Mouse (Mus musculus) stomach, postnatal 0 days (tissue): Measurements from ENCODE around the gene Plxdc2. TPM values are rescaled to one million over a fixed set of nuclear protein-coding genes. Genes with fewer than 3 reads are reported as not detected.

Source experiments
- ATAC-seq: fragments of 200-750 bp; cut with Nextera tagmentation; 2 replicates; pipeline ENCODE4 v1.8.0; 2017; ENCODE audit not compliant: low FRiP score, low TSS enrichment
- DNase-seq: peaks from one replicate; pipeline ENCODE4 v3.0.0-alpha.2; 2016; ENCODE audit warnings: low spot score
- H3K27ac ChIP-seq: fragments of 300-500 bp; sonication (generic); replicated peaks from 2 replicates; pipeline ENCODE4 v1.5.1; 2014; ENCODE audit warnings: mild to moderate bottlenecking, control low read depth
- H3K27me3 ChIP-seq: fragments of 300-500 bp; sonication (generic); 2 replicates; pipeline ENCODE4 v1.6.1; 2014; ENCODE audit warnings: low read length; ENCODE audit not compliant: control insufficient read depth, insufficient read depth
- H3K36me3 ChIP-seq: fragments of 300-500 bp; sonication (generic); 2 replicates; pipeline ENCODE4 v1.6.1; 2014; ENCODE audit warnings: low read length, mixed read lengths; ENCODE audit not compliant: control insufficient read depth, insufficient read depth
- H3K4me1 ChIP-seq: fragments of 300-500 bp; sonication (generic); replicated peaks from 2 replicates; pipeline ENCODE4 v1.6.1; 2014; ENCODE audit warnings: antibody characterized with exemption; ENCODE audit not compliant: control insufficient read depth, insufficient read depth
- H3K4me2 ChIP-seq: fragments of 300-500 bp; sonication (generic); replicated peaks from 2 replicates; pipeline ENCODE4 v1.6.1; 2014; ENCODE audit warnings: low read depth, mild to moderate bottlenecking, control low read depth, moderate library complexity
- H3K4me3 ChIP-seq: fragments of 300-500 bp; sonication (generic); 2 replicates; pipeline ENCODE4 v1.5.1; 2014; ENCODE audit warnings: low read depth, low read length, control low read depth
- H3K9ac ChIP-seq: fragments of 300-500 bp; sonication (generic); 2 replicates; pipeline ENCODE4 v1.6.1; 2014; ENCODE audit warnings: mild to moderate bottlenecking, low read length, control low read depth, mixed read lengths
- H3K9me3 ChIP-seq: fragments of 300-500 bp; sonication (generic); 2 replicates; pipeline ENCODE4 v1.6.1; 2016; ENCODE audit warnings: low read length; ENCODE audit not compliant: control insufficient read depth
- CTCF ChIP-seq: IDR thresholded peaks from 2 replicates; pipeline ENCODE4 v1.5.1; 2016; ENCODE audit warnings: antibody characterized with exemption, low read depth, mild to moderate bottlenecking, moderate library complexity
- EP300 ChIP-seq: optimal IDR thresholded peaks from 2 replicates; pipeline ENCODE3; 2016; ENCODE audit warnings: antibody characterized with exemption
- WGBS: fragments of 180-500 bp; shearing (Covaris S2); extraction: QIAGEN DNeasy Blood & Tissue Kit; methylation state at CpG from one replicate; pipeline ENCODE4 v1.1.7; 2014; 5-methylcytosine and 5-hydroxymethylcytosine counted together
- polyA plus RNA-seq: library from polyadenylated mRNA; unstranded; fragments of >200 nt; fragmentation: Nextera tagmentation; extraction: Ambion mirVana; gene quantifications from 2 replicates; pipeline ENCODE4 v1.2.1, GENCODE M21; 2015

Gene Plxdc2
- polyA plus RNA-seq, 1 experiment from 2014 or later: 34.3 TPM

DNA sequence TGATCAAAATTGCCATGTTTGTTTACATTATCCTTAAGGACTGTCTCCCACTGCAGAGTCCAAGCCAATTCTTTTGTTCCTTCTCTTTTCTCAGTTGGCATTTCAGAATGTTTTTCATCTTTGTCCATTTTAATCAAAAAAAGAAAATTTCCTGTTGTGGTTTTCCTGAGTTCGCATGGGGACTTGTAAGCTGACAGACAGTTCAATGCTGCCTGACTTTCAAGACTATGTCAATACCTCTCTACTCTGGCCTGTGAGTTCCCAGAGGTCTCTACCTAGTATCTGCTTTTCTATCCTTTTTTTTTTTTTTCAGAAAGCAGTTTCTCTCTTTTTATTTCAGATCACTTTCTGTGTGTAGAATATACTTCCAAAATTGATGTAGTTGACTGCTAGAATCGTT lies 295.6 kb downstream of the Plxdc2 start:
- no peaks in the 10 kb centered on the region for H3K36me3 ChIP-seq
- H3K4me1 ChIP-seq: no peaks in the 10 kb centered on the region
- no peak overlapping the region for H3K4me3 ChIP-seq
- no peak for DNase-seq
- no peaks in the 10 kb centered on the region for H3K9me3 ChIP-seq
- no peaks in the 10 kb centered on the region for H3K27me3 ChIP-seq
- no peak for ATAC-seq
- WGBS: 85% methylated on average over 2 of the region's 2 CpGs
- TF ChIP-seq CTCF (no peak), EP300 (no peak)
- H3K9ac ChIP-seq: no peak overlapping the region
- H3K27ac ChIP-seq: no peak overlapping the region
- no peak overlapping the region for H3K4me2 ChIP-seq

- no peaks in the 10 kb centered on the region for H3K9me3 ChIP-seq
- H3K4me1 ChIP-seq: no peaks in the 10 kb centered on the region
- no peak overlapping the region for H3K4me3 ChIP-seq
- 35% methylated on average over 1 of the region's 1 CpGs for WGBS
- H3K4me2 ChIP-seq: no peak overlapping the region
- ATAC-seq (no peak), DNase-seq (no peak)
- no peaks in the 10 kb centered on the region for H3K36me3 ChIP-seq
- no peak overlapping the region for H3K27ac ChIP-seq
- H3K27me3 ChIP-seq: no peaks in the 10 kb centered on the region
- TF ChIP-seq EP300 (no peak), CTCF (no peak)
- H3K9ac ChIP-seq: no peak overlapping the region
These were observed 308.4 kb downstream of the Plxdc2 start for GRCm38 (mm10) chr2:16664516-16664915.

- no peak overlapping the region for H3K27ac ChIP-seq
- H3K4me2 ChIP-seq: no peak overlapping the region
- ATAC-seq: no peak
- no peak overlapping the region for H3K4me3 ChIP-seq
- no peaks in the 10 kb centered on the region for H3K4me1 ChIP-seq
- H3K36me3 ChIP-seq: no peaks in the 10 kb centered on the region
- TF ChIP-seq CTCF (no peak), EP300 (no peak)
- no peak for DNase-seq
- H3K27me3 ChIP-seq: no peaks in the 10 kb centered on the region
- 90% methylated on average over 1 of the region's 1 CpGs for WGBS
- no peaks in the 10 kb centered on the region for H3K9me3 ChIP-seq
- no peak overlapping the region for H3K9ac ChIP-seq
These were observed 312.3 kb downstream of the Plxdc2 start for GRCm38 (mm10) chr2:16668391-16668790.

GRCm38 (mm10) chr2:16682905-16683304 lies 326.8 kb downstream of the Plxdc2 start:
- H3K4me2 ChIP-seq: no peak overlapping the region
- TF ChIP-seq CTCF: no peak
- TF ChIP-seq EP300: no peak
- no peaks in the 10 kb centered on the region for H3K9me3 ChIP-seq
- H3K27me3 ChIP-seq: no peaks in the 10 kb centered on the region
- ATAC-seq (no peak), DNase-seq (no peak)
- H3K4me1 ChIP-seq: no peaks in the 10 kb centered on the region
- no peak overlapping the region for H3K9ac ChIP-seq
- H3K36me3 ChIP-seq: no peaks in the 10 kb centered on the region
- H3K27ac ChIP-seq: no peak overlapping the region
- 95% methylated on average over 3 of the region's 3 CpGs for WGBS
- H3K4me3 ChIP-seq: no peak overlapping the region

- TF ChIP-seq EP300 (no peak), CTCF (no peak)
- H3K4me1 ChIP-seq: no peaks in the 10 kb centered on the region
- no peaks in the 10 kb centered on the region for H3K36me3 ChIP-seq
- no peak overlapping the region for H3K27ac ChIP-seq
- H3K27me3 ChIP-seq: no peaks in the 10 kb centered on the region
- DNase-seq: no peak
- no peak overlapping the region for H3K4me3 ChIP-seq
- ATAC-seq: no peak
- no peaks in the 10 kb centered on the region for H3K9me3 ChIP-seq
- 77% methylated on average over 3 of the region's 3 CpGs for WGBS
- H3K4me2 ChIP-seq: no peak overlapping the region
- no peak overlapping the region for H3K9ac ChIP-seq
These were observed 327.6 kb downstream of the Plxdc2 start for GRCm38 (mm10) chr2:16683739-16684138.

- no peak for ATAC-seq
- TF ChIP-seq CTCF: no peak
- TF ChIP-seq EP300: no peak
- H3K4me3 ChIP-seq: no peak overlapping the region
- no peak overlapping the region for H3K27ac ChIP-seq
- DNase-seq: no peak
- no peaks in the 10 kb centered on the region for H3K4me1 ChIP-seq
- no peaks in the 10 kb centered on the region for H3K9me3 ChIP-seq
- H3K9ac ChIP-seq: no peak overlapping the region
- H3K36me3 ChIP-seq: no peaks in the 10 kb centered on the region
- WGBS: 54% methylated on average over 1 of the region's 1 CpGs
- no peaks in the 10 kb centered on the region for H3K27me3 ChIP-seq
- H3K4me2 ChIP-seq: no peak overlapping the region
These were observed 328.4 kb downstream of the Plxdc2 start for GRCm38 (mm10) chr2:16684529-16684928.
